Mouse (Mus musculus) limb, embryonic 11.5 days (tissue): ENCODE data around the gene Sp4. TPM values are rescaled to one million over a fixed set of nuclear protein-coding genes. Genes with fewer than 3 reads are reported as not detected.

Source experiments
- ATAC-seq: fragments of 200-750 bp; cut with Nextera tagmentation; 2 replicates; pipeline ENCODE4 v1.8.0; 2017; ENCODE audit warnings: low read depth; ENCODE audit not compliant: insufficient number of reproducible peaks, low FRiP score, low TSS enrichment
- DNase-seq: peaks from one replicate; pipeline ENCODE4 v3.0.0-alpha.2; 2015; ENCODE audit warnings: low spot score
- H3K27ac ChIP-seq: fragments of 300-500 bp; sonication (generic); replicated peaks from 2 replicates; pipeline ENCODE4 v1.5.1; 2014; ENCODE audit warnings: low read depth, mild to moderate bottlenecking, low read length
- H3K27me3 ChIP-seq: fragments of 300-500 bp; sonication (generic); 2 replicates; pipeline ENCODE4 v1.6.1; 2014; ENCODE audit warnings: mild to moderate bottlenecking, low read length, mixed read lengths; ENCODE audit not compliant: control insufficient read depth, insufficient read depth
- H3K36me3 ChIP-seq: fragments of 300-500 bp; sonication (generic); 2 replicates; pipeline ENCODE4 v1.6.1; 2014; ENCODE audit warnings: mild to moderate bottlenecking, low read length, moderate library complexity, mixed read lengths; ENCODE audit not compliant: control insufficient read depth, insufficient read depth
- H3K4me1 ChIP-seq: fragments of 300-500 bp; sonication (generic); 2 replicates; pipeline ENCODE4 v1.6.1; 2014; ENCODE audit warnings: low read length, mixed read lengths; ENCODE audit not compliant: control insufficient read depth, insufficient read depth
- H3K4me2 ChIP-seq: fragments of 300-500 bp; sonication (generic); 2 replicates; pipeline ENCODE4 v1.6.1; 2014; ENCODE audit warnings: low read depth, mild to moderate bottlenecking, moderate library complexity; ENCODE audit not compliant: severe bottlenecking
- H3K4me3 ChIP-seq: fragments of 300-500 bp; sonication (generic); 2 replicates; pipeline ENCODE4 v1.5.1; 2014; ENCODE audit warnings: low read depth, low read length
- H3K9ac ChIP-seq: fragments of 300-500 bp; sonication (generic); 2 replicates; pipeline ENCODE4 v1.6.1; 2014; ENCODE audit warnings: mild to moderate bottlenecking, low read length
- H3K9me3 ChIP-seq: fragments of 300-500 bp; sonication (generic); 2 replicates; pipeline ENCODE4 v1.6.1; 2016; ENCODE audit warnings: low read length; ENCODE audit not compliant: control insufficient read depth
- WGBS: fragments of 180-500 bp; shearing (Covaris S2); extraction: QIAGEN DNeasy Blood & Tissue Kit; methylation state at CpG from one replicate; pipeline ENCODE4 v1.1.7; 2014; 5-methylcytosine and 5-hydroxymethylcytosine counted together
- polyA plus RNA-seq: library from polyadenylated mRNA; unstranded; fragments of >200 nt; fragmentation: Nextera tagmentation; extraction: Ambion mirVana; gene quantifications from 2 replicates; pipeline ENCODE4 v1.2.1, GENCODE M21; 2014

Sp4 gene
- polyA plus RNA-seq, 1 experiment from 2014 or later, result 20.7 TPM

GRCm38 (mm10) chr12:118298516-118298915 is 2.7 kb downstream of the Sp4 start:
- Histone ChIP-seq H3K9ac (no peak overlapping the region), H3K27ac (no peak overlapping the region), H3K9me3 (no peaks in the 10 kb centered on the region), H3K4me3 (no peak overlapping the region), H3K27me3 (no peaks in the 10 kb centered on the region), H3K4me1 (peaks cover 14% of the 10 kb centered on the region), H3K4me2 (no peak overlapping the region; the same call in 1 of the 2 replicates), H3K36me3 (no peaks in the 10 kb centered on the region)
- ATAC-seq (no peak), DNase-seq (no peak)
- whole genome bisulfite sequencing, result 86% methylated on average over 2 of the region's 2 CpGs

- H3K4me3 ChIP-seq, result no peak overlapping the region
- DNase-seq, result no peak
- H3K9ac ChIP-seq, result no peak overlapping the region
- WGBS, result 97% methylated on average over 2 of the region's 2 CpGs
- no peaks in the 10 kb centered on the region for H3K36me3 ChIP-seq
- H3K9me3 ChIP-seq, result no peaks in the 10 kb centered on the region
- no peak for ATAC-seq
- H3K4me1 ChIP-seq, result peaks cover 14% of the 10 kb centered on the region
- H3K27ac ChIP-seq, result no peak overlapping the region
- H3K4me2 ChIP-seq, result no peak overlapping the region
- H3K27me3 ChIP-seq, result no peaks in the 10 kb centered on the region
Measured at GRCm38 (mm10) chr12:118296236-118296635, 5.0 kb downstream of the Sp4 start.

- H3K36me3 ChIP-seq, result no peaks in the 10 kb centered on the region
- peaks cover 14% of the 10 kb centered on the region for H3K4me1 ChIP-seq
- no peak overlapping the region for H3K9ac ChIP-seq
- no peak overlapping the region for H3K4me3 ChIP-seq
- DNase-seq, result no peak
- H3K27me3 ChIP-seq, result no peaks in the 10 kb centered on the region
- no peak for ATAC-seq
- no peak overlapping the region for H3K27ac ChIP-seq
- H3K4me2 ChIP-seq, result no peak overlapping the region
- WGBS, result 88% methylated on average over 1 of the region's 1 CpGs
- no peaks in the 10 kb centered on the region for H3K9me3 ChIP-seq
Measured at GRCm38 (mm10) chr12:118295793-118296192, 5.4 kb downstream of the Sp4 start.

GRCm38 (mm10) chr12:118288947-118289346 is 12.3 kb downstream of the Sp4 start:
- no peak for ATAC-seq
- H3K4me1 ChIP-seq, result no peaks in the 10 kb centered on the region
- H3K36me3 ChIP-seq, result no peaks in the 10 kb centered on the region
- 92% methylated on average over 1 of the region's 1 CpGs for WGBS
- H3K4me3 ChIP-seq, result no peak overlapping the region
- no peaks in the 10 kb centered on the region for H3K27me3 ChIP-seq
- H3K9ac ChIP-seq, result no peak overlapping the region
- no peak for DNase-seq
- no peaks in the 10 kb centered on the region for H3K9me3 ChIP-seq
- H3K4me2 ChIP-seq, result no peak overlapping the region
- H3K27ac ChIP-seq, result no peak overlapping the region

- no peaks in the 10 kb centered on the region for H3K36me3 ChIP-seq
- no peak overlapping the region for H3K4me2 ChIP-seq
- no peak overlapping the region for H3K27ac ChIP-seq
- DNase-seq (no peak), ATAC-seq (no peak)
- no peaks in the 10 kb centered on the region for H3K27me3 ChIP-seq
- 77% methylated on average over 6 of the region's 6 CpGs for WGBS
- H3K4me1 ChIP-seq, result no peaks in the 10 kb centered on the region
- no peak overlapping the region for H3K9ac ChIP-seq
- H3K9me3 ChIP-seq, result no peaks in the 10 kb centered on the region
- H3K4me3 ChIP-seq, result no peak overlapping the region
Measured at GRCm38 (mm10) chr12:118285099-118285498, 16.1 kb downstream of the Sp4 start.

- ATAC-seq, result no peak
- H3K4me2 ChIP-seq, result no peak overlapping the region
- H3K27ac ChIP-seq, result no peak overlapping the region
- no peaks in the 10 kb centered on the region for H3K27me3 ChIP-seq
- H3K36me3 ChIP-seq, result no peaks in the 10 kb centered on the region
- WGBS, result 50% methylated on average over 1 of the region's 1 CpGs
- DNase-seq, result no peak
- H3K4me1 ChIP-seq, result no peaks in the 10 kb centered on the region
- H3K9me3 ChIP-seq, result no peaks in the 10 kb centered on the region
- no peak overlapping the region for H3K4me3 ChIP-seq
- H3K9ac ChIP-seq, result no peak overlapping the region
Measured at GRCm38 (mm10) chr12:118281961-118282360, 19.3 kb downstream of the Sp4 start.

GRCm38 (mm10) chr12:118276385-118276784 is 24.9 kb downstream of the Sp4 start:
- Histone ChIP-seq H3K9ac (no peak overlapping the region), H3K27ac (no peak overlapping the region), H3K4me2 (no peak overlapping the region), H3K4me1 (no peaks in the 10 kb centered on the region), H3K4me3 (no peak overlapping the region), H3K27me3 (no peaks in the 10 kb centered on the region), H3K9me3 (no peaks in the 10 kb centered on the region), H3K36me3 (no peaks in the 10 kb centered on the region)
- no peak for ATAC-seq
- no peak for DNase-seq
- 84% methylated on average over 5 of the region's 5 CpGs for WGBS

- Histone ChIP-seq H3K36me3 (no peaks in the 10 kb centered on the region), H3K9ac (no peak overlapping the region)
Measured at GRCm38 (mm10) chr12:118264905-118265304, 36.3 kb downstream of the Sp4 start.

GRCm38 (mm10) chr12:118263878-118264277 is 37.4 kb downstream of the Sp4 start:
- ATAC-seq, result no peak
- Histone ChIP-seq H3K4me3 (no peak overlapping the region), H3K9me3 (no peaks in the 10 kb centered on the region), H3K4me2 (no peak overlapping the region), H3K27me3 (no peaks in the 10 kb centered on the region), H3K4me1 (no peaks in the 10 kb centered on the region), H3K9ac (no peak overlapping the region), H3K36me3 (no peaks in the 10 kb centered on the region), H3K27ac (no peak overlapping the region)
- no peak for DNase-seq
- 75% methylated on average over 1 of the region's 1 CpGs for WGBS

More at GRCm38 (mm10) chr12:118264905-118265304, 36.3 kb downstream of the Sp4 start:
- H3K4me2 ChIP-seq, result no peak overlapping the region
- no peak overlapping the region for H3K4me3 ChIP-seq
- DNase-seq, result no peak
- no peak overlapping the region for H3K27ac ChIP-seq
- no peaks in the 10 kb centered on the region for H3K4me1 ChIP-seq
- no peak for ATAC-seq
- no peaks in the 10 kb centered on the region for H3K9me3 ChIP-seq
- no peaks in the 10 kb centered on the region for H3K27me3 ChIP-seq
